Mouse (Mus musculus) bone marrow macrophage, adult 2 months (primary cell): ENCODE results near the gene Rtn4rl1. TPM values are rescaled to one million over a fixed set of nuclear protein-coding genes. Genes with fewer than 3 reads are reported as not detected.

Experiments used
- H3K27ac ChIP-seq: 2 replicates; pipeline ENCODE4 v1.5.1; 2012; ENCODE audit warnings: low read depth, low read length; ENCODE audit not compliant: insufficient read depth
- H3K4me1 ChIP-seq: 2 replicates; pipeline ENCODE4 v1.6.1; 2012; ENCODE audit warnings: low read length; ENCODE audit not compliant: control insufficient read depth, insufficient read depth
- H3K4me3 ChIP-seq: 2 replicates; pipeline ENCODE4 v1.5.1; 2012; ENCODE audit warnings: mild to moderate bottlenecking, low read length, moderate library complexity; ENCODE audit not compliant: insufficient read depth
- CTCF ChIP-seq: IDR thresholded peaks from 2 replicates; pipeline ENCODE4 v1.5.1; 2012; ENCODE audit warnings: low read depth, mild to moderate bottlenecking, low read length, moderate library complexity
- POLR2A ChIP-seq: IDR thresholded peaks from 2 replicates; pipeline ENCODE4 v1.6.1; 2012; ENCODE audit warnings: mild to moderate bottlenecking, low read depth, low read length, borderline replicate concordance
- polyA plus RNA-seq: library from polyadenylated mRNA; stranded (reverse); fragments of >200 nt; gene quantifications from 2 replicates; pipeline ENCODE4 v1.2.4, GENCODE M21; 2012; ENCODE audit not compliant: missing spikeins, insufficient read depth, insufficient read length

Gene Rtn4rl1
- 0.91 and 1.6 TPM in 2 replicates for polyA plus RNA-seq

DNA sequence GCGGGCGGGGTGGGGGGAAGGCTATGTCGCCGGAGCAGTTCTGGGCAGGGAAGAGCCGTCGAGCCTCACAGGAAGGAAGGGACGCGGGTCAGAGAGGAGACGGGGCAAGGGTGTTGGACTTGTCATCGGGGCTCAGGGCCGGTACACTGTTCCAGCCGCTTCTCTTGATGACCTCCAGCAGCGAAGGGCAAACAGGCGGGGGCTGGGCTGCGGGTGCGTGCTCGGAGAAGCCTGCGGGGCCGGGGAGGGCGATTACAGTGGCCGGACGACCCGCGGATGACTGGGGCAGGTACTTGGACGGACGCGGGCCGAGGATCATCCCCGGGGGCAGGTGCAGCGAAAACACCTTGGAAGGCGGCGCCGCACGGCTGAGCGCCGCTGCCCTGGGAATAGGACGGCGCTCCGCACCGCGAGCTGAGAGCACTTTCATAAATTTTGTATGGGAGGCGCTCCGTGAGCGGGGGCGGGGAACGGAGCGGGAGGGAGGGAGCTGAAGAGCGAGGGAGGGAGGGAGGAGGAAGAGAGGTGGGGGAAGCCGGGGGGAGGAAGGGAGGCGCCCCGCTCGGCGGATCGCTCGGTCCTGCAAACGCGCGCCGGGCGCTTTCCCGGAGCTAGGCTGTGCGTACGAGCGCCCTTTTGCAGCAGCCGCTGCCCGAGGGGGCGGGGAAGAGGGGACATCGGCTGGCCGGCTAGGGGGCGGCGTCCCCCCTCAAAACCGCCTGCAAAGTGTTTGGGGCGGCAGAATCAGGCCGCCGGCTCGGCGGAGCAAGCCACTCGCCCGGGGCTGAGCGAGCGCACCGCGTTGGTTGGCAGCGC, at the start of gene Rtn4rl1:
Gene Rtn4rl1 (plus strand): TSS at position 528 of the 816 bp plus-strand sequence.
- TF ChIP-seq CTCF (no peak), POLR2A (no peak)
- peaks cover 7% of the 10 kb centered on the region for H3K4me1 ChIP-seq
- H3K4me3 ChIP-seq = peak within 1 kb of the TSS; percentile 47
- no peak within 1 kb of the TSS for H3K27ac ChIP-seq

GRCm38 (mm10) chr11:75145841-75146240, 47.7 kb upstream of the Rtn4rl1 start:
- Histone ChIP-seq H3K4me1 (peaks cover 9% of the 10 kb centered on the region), H3K27ac (no peak overlapping the region), H3K4me3 (no peak overlapping the region)
- TF ChIP-seq CTCF = no peak
- TF ChIP-seq POLR2A = no peak

- Histone ChIP-seq H3K4me3 (no peak overlapping the region), H3K27ac (no peak overlapping the region), H3K4me1 (peaks cover 8% of the 10 kb centered on the region)
- TF ChIP-seq POLR2A (no peak), CTCF (no peak)
Measured at GRCm38 (mm10) chr11:75147106-75147845, 46.3 kb upstream of the Rtn4rl1 start.

GRCm38 (mm10) chr11:75147846-75148168, 45.8 kb upstream of the Rtn4rl1 start:
- no peak for TF ChIP-seq CTCF
- no peak for TF ChIP-seq POLR2A
- Histone ChIP-seq H3K4me3 (no peak overlapping the region), H3K27ac (no peak overlapping the region), H3K4me1 (peaks cover 13% of the 10 kb centered on the region)

DNA sequence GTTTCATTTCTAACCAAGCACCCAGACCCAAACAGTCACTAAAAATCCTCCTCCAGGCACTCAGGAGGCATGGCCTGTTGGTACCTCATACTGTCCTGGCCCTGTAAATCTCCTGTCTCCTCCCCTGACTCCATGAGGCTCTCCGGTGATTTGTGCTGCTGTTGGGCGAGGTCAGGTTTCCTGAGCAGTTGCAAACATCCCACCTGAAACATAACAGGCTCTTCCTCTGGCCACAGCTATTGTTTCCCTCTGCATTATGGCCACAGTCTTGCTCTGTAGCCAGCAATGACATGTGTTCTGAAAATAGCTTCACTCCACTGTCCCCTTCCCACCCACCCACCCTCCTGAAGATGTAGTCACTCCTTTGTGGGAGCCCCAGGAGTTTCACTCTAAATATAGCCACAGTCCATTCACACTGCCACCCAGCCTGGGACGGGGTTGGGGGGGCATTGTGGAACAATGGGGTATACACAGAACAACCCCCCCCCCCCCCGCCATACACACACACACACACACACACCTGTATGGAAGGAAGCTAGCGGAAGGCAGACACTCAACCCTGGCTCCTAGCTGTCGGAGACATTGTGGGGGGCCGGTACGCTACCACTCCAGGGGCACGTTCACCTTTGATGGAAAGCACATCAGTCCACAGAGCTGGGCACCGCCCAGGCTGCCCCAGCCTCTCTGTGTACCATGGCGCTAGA, 45.1 kb upstream of the Rtn4rl1 start:
- Histone ChIP-seq H3K27ac (no peak overlapping the region), H3K4me3 (no peak overlapping the region), H3K4me1 (peaks cover 18% of the 10 kb centered on the region)
- no peak for TF ChIP-seq CTCF
- no peak for TF ChIP-seq POLR2A

DNA sequence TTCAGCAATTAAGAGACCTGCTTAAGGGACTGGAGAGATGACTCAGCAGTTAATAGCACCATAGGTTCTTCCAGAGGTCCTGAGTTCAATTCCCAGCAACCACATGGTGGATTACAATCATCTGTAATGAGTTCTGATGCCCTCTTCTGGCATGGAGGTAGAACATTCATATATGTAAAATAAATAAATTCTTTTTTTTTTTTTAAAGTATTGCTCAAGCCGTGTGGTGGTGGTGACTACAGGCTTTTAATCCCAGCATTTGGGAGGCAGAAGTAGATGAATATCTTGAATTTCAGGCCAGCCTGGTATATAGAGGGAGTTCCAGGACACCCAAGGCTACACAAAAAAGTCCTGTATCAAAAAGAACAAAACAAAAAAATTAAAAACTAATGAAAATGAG, 43.2 kb upstream of the Rtn4rl1 start:
- peaks cover 30% of the 10 kb centered on the region for H3K4me1 ChIP-seq
- TF ChIP-seq POLR2A = no peak
- no peak for TF ChIP-seq CTCF
- H3K27ac ChIP-seq = no peak overlapping the region
- no peak overlapping the region for H3K4me3 ChIP-seq

- TF ChIP-seq CTCF (no peak), POLR2A (no peak)
- peak overlapping the region; percentile 39 for H3K4me3 ChIP-seq
- H3K27ac ChIP-seq = peak overlapping the region; percentile 13; the same call in 1 of the 2 replicates
- H3K4me1 ChIP-seq = peaks cover 25% of the 10 kb centered on the region
Measured at GRCm38 (mm10) chr11:75152603-75153557, 40.7 kb upstream of the Rtn4rl1 start.

DNA sequence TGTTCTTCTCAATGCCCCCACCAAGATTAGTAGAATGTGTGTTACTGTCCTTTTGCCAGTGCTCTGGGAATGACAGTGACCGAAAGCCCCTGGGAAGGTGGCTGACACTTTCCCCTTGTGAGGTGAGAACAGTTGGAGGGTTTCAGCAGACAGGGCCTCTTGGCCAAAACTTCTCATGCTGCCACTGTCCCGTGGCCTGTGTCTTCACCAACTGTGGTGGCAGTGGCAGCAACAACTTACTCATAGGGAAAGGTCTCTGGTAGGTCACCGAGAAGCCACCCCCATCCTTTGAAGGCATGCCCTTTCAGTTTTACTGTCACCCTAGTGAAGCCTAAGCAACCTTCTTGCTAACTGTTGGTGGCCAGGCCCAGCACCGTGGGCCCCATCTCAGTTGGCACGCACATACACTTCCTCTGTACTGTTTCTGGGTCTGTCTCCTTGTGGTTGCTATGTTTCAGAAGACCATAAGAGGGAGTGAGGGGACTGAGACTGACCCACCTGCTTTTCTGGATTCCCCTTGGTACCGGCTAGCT, 39.5 kb upstream of the Rtn4rl1 start:
- TF ChIP-seq CTCF (no peak), POLR2A (no peak)
- Histone ChIP-seq H3K4me3 (no peak overlapping the region), H3K4me1 (peaks cover 25% of the 10 kb centered on the region), H3K27ac (no peak overlapping the region)

- H3K4me3 ChIP-seq = no peak overlapping the region
- no peak overlapping the region for H3K27ac ChIP-seq
- peaks cover 22% of the 10 kb centered on the region for H3K4me1 ChIP-seq
- TF ChIP-seq POLR2A (no peak), CTCF (no peak)
Measured at GRCm38 (mm10) chr11:75155985-75156384, 37.6 kb upstream of the Rtn4rl1 start.
